Mouse (Mus musculus) cerebellum, postnatal 14 days (tissue): ENCODE measurements at regions not wholly inside any gene's neighbourhood (a gene's known extent, or its start where the extent isn't known, plus 50 kb on each side); places are given as distances from the start of the nearest gene placed in this dataset.

ENCODE experiments used
- DNase-seq, 2 experiments: peaks; one replicate each; pipeline ENCODE4 v3.0.0; 2021; ENCODE audit warnings: mixed read lengths in 2 of 2

GRCm38 (mm10) chr9:47054595-47054994, 56.1 kb downstream of the Gm4791 start:
- DNase-seq, result peak; percentile 26 to 27

DNA sequence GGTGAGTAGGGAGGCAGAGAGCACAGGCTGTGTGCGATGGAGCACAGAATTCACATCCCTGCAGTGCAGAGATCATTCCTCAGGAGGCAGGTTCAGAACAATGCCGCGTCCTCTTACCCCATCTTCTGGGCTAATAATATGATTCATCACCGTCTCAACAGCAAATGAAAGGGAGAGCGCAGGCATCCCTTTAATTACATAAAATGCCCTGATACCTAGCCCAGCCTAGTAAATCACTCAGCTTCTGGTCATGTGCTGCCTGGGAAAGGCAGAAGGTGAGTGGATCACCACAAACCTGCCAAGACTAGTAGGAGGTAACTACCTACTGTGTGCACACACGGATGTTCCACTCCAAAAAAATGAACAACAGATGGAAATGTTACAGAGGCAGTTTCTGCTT, 57.0 kb downstream of the Gm4791 start:
- peak in 1 of 2 experiments; percentile 20 for DNase-seq

DNA sequence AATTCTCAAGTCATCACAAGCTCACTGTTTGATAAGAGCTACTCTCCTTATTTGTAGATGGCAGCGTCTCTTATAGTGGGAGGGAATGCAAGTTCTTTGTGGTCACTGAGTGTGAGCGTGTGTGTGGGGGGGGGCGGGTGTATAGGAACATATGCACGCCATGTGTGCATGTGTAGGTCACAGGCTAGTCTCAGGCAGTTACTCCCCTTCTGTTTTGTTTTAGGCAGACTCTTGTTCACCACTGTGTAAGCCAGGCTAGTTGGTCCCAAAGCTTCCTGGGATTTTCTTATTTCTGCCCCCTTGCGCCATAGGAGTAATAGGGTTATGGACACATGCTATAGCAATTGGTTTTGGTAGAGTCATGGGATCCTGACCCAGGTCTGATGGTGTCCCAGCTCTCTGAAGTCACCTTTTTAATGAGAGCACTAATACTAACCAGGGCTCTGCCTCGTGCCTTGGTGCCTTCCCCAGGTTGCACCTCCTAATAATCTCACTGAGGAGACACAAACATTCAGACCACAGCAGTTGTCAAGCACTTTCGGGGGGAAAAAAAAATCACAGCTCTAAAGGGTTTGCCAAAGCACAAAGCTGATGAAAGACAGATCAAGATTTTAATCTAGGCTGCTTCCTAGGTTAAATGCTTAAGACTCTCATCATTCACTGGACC, 60.9 kb downstream of the Gm4791 start:
- DNase-seq, result no peak

- no peak for DNase-seq
Observed at GRCm38 (mm10) chr9:47060757-47061156, 62.2 kb downstream of the Gm4791 start.

- no peak for DNase-seq
Observed at GRCm38 (mm10) chr9:47062516-47062915, 64.0 kb downstream of the Gm4791 start.

GRCm38 (mm10) chr9:47063751-47064150, 65.2 kb downstream of the Gm4791 start:
- DNase-seq, result no peak

DNA sequence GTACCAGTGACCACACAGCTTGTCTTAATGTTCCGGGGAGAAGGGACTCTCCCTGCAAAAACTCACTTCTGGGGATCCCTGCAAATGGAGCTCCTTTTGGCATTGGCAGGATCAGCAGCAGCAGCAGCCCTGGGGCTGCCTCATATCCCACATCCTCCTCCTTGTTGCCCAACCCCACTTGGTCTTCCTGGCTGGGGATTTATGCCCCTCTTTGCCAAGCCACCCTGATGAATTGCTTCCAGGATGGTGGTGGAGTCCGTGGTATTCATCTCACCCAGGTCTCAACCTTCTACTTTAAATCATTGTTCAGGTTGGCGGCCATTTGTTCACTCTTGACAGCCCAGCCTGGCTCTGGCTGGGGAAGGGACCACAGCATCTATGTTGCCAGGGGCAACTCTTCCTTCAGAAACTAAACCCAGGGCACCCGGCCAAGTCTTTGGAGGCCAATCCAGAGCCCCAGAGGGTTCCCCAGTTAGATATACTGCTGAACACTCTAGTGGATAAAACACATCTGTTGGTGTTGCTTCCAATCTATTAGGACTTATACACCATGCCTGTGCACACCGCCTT, 66.0 kb downstream of the Gm4791 start:
- peak; percentile 28 to 51 for DNase-seq

- no peak for DNase-seq
Observed at GRCm38 (mm10) chr9:47069436-47069835, 70.9 kb downstream of the Gm4791 start.

DNA sequence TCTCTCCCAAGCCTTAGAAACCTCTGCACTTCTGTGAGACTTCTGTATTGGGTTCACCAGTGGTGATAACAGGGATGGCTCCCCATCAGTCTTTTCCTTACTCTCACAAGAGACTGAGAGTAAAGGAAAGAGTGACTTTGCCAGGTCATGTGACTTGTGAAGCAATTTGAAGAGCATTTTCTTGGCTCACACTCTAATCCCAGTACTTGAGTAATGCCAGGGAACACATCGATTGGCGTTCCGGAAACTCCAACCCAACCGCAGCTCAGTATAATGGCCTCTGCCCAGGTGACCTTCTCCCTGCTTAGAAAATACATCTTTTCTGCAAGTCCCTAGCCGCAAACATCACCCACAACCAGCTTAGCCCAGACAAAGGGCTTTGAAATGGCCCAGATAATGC, 72.4 kb downstream of the Gm4791 start:
- no peak for DNase-seq

- no peak for DNase-seq
Observed at GRCm38 (mm10) chr9:47076946-47077345, 78.4 kb downstream of the Gm4791 start.

GRCm38 (mm10) chr9:47077416-47077815, 78.9 kb downstream of the Gm4791 start:
- DNase-seq, result no peak

DNA sequence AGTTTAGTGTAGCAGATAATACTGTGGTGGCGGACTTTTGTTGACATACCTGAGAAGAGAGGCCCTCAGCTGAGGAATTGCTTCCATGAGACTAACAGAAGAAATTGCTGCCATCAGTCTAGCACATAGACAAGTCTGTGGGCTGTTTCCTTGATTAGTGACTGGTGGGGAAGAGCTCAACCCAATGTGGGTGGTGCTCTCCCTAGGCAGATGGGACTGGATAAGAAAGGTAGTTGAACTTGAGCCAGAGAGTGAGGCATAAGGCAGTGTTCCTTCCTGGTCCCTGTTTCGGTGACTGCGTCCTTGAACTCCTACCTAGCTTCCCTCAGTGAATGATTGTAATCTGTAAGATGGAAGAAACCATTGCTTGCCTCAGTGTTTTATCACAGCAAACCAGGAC, 79.4 kb downstream of the Gm4791 start:
- no peak for DNase-seq

DNA sequence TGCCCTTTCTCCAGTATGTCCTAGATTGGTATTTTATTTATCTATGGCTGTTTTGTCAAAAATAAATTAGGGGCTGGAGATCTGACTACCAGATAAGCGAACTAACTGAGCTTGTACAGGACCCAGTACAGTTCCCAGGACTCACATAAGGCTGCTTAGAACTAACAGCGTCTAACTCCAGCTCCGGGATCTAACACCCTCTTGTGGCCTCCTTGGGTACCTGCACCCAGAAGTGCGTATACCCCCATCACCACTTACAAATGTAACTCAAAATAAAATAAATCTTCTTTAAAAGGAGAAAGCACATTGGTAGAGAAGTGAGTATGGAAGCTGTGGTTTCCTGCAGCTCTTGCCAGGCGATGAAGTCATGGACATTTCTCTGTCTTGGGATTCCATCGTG, 82.9 kb downstream of the Gm4791 start:
- no peak for DNase-seq

DNA sequence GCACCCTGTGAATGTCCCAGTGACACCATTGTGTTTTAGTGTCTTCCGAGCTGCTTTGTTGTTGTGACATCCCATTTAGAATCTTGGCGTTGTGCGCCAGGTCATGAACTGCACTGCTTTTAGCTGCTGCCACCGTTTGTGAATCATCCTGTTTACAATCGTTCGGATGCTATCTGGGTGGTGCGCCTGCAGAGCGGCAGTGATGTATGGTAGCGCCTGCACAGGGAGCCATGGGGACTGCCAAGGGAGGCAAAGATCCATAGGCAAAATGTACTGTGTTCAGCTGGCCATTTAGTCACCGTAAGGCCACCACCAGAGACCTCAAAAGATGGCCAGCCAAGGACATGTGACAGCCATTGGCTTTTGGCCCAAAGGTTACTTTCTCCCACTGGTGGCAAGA, 93.3 kb downstream of the Gm4791 start:
- no peak for DNase-seq

- DNase-seq, result no peak
Observed at GRCm38 (mm10) chr9:47095656-47096055, 97.1 kb downstream of the Gm4791 start.

- DNase-seq, result peak; percentile 30 to 56
Observed at GRCm38 (mm10) chr9:47103316-47103715, 104.8 kb downstream of the Gm4791 start.

DNA sequence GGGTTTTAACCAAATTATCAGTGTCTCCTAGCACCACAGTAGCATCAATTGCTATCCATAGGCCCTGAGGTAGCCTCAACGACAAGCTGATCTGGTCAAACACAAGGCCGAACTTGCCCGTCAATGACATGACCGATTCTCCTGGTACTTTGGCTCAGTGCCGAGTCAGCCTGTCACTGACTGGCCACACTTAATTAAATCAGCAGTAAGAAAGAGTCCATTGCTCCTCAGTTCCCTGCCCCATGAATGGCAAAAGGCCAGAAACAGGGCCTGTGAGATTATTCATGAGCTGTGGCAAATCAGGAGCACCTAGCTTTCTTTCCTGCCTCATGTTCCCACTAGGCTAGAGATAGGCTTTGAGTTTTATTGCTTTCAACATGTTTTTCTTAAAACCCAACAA, 105.4 kb downstream of the Gm4791 start:
- DNase-seq, result peak; percentile 74 to 82

GRCm38 (mm10) chr9:47108096-47108495, 109.6 kb downstream of the Gm4791 start:
- DNase-seq, result peak; percentile 43 to 51

GRCm38 (mm10) chr9:47119253-47119652, 120.7 kb downstream of the Gm4791 start:
- DNase-seq, result no peak

- peak; percentile 81 to 84 for DNase-seq
Observed at GRCm38 (mm10) chr9:47123113-47123512, 124.6 kb downstream of the Gm4791 start.

- DNase-seq, result peak; percentile 53 to 71
Observed at GRCm38 (mm10) chr9:47125517-47125916, 127.0 kb downstream of the Gm4791 start.

DNA sequence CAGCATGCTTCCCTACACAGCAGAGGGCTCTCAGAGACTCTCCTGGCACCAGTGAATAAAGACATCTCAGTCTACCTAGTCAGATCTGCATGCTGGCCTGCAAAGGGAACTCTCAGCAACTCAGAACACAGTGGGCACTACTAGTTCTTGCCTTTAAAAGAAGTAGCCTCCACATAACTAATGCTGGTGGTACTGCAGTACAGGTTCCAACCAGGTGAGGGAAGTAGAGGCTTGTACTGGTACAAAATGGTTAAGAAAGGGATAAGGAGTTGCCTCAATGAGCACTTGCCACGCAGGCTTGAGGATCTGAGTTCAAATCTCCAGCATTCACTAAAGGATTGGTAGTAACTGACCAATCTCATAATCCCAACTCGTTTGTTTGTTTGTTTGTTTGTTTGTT, 127.7 kb downstream of the Gm4791 start:
- peak; percentile 52 to 76 for DNase-seq

DNA sequence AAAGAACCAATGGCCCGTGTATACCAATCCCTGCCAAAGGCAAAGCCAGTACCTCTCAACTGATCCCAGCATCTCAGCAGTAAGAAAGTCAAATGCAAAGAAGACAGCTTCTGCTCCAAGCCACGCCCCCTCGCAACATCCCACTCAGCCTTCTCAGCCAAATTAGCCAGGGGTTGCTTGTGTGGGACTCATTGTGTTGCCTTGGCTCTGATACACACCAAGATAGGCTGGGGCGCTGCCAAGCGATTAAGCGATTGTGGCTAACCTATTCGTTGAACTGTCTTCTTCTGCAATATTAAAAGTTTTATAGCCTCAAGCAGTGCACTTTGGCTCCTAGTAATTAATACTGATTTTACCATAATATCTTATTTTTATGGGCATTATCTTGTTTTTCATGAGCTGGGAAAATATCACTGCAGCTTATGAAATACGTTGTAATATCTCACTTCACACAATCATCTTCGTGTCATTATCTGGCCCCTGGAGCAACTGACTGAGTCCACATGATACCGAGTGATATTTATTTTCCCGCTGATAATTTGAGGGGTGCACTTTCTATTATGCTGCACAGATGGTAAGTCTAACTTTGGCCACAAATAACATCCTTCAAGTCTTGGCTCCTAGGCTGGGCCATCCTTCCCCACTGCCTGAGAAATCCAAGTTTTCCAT, 129.3 kb downstream of the Gm4791 start:
- DNase-seq, result peak; percentile 33 to 45

GRCm38 (mm10) chr9:47129101-47129500, 130.6 kb downstream of the Gm4791 start:
- DNase-seq, result peak; percentile 32 to 55
